Mouse (Mus musculus): ENCODE data around the gene Srprb. TPM values are rescaled to one million over a fixed set of nuclear protein-coding genes. Genes with fewer than 3 reads are reported as not detected.

Gene Srprb
- polyA plus RNA-seq, 1 experiment from 2014 or later = 65.9 TPM

GRCm38 (mm10) chr9:103230151-103230951 is 28.4 kb upstream of the Srprb start, which contains the start of the genes Gm20425 and Trf:
TSS of gene Gm20425 (minus strand) at chr9:103230307.
TSS of gene Trf (minus strand) at chr9:103230444.
- H3K27me3 ChIP-seq = no peaks in the 10 kb centered on the region
- no peak for ATAC-seq (ENCODE audit: insufficient number of reproducible peaks, low FRiP score, low TSS enrichment, low read depth)
- peaks cover 16% of the 10 kb centered on the region; the same call in 1 of the 2 replicates for H3K4me1 ChIP-seq
- H3K4me2 ChIP-seq (replicated peaks) = peak within 1 kb of the TSS; percentile 34
- no peaks in the 10 kb centered on the region for H3K9me3 ChIP-seq (replicated peaks)
- peak within 1 kb of the TSS; percentile 28; the same call in 1 of the 2 replicates for H3K27ac ChIP-seq (replicated peaks)
- no peak within 1 kb of the TSS; the same call in 1 of the 2 replicates for H3K4me3 ChIP-seq (replicated peaks)
- 49% methylated on average over 29 of the region's 29 CpGs for WGBS
- no peaks in the 10 kb centered on the region for H3K36me3 ChIP-seq
- H3K9ac ChIP-seq = no peak within 1 kb of the TSS

- Histone ChIP-seq H3K27ac (replicated peaks) (no peak overlapping the region), H3K4me3 (replicated peaks) (no peak overlapping the region), H3K27me3 (no peaks in the 10 kb centered on the region), H3K4me1 (peaks cover 10% of the 10 kb centered on the region; the same call in 1 of the 2 replicates), H3K9ac (no peak overlapping the region), H3K9me3 (replicated peaks) (no peaks in the 10 kb centered on the region), H3K4me2 (replicated peaks) (no peak overlapping the region), H3K36me3 (no peaks in the 10 kb centered on the region)
- no peak for ATAC-seq (ENCODE audit: insufficient number of reproducible peaks, low FRiP score, low TSS enrichment, low read depth)
- WGBS = 87% methylated on average over 15 of the region's 15 CpGs
These were observed 27.3 kb upstream of the Srprb start for GRCm38 (mm10) chr9:103229037-103229867.

GRCm38 (mm10) chr9:103228370-103229003 is 26.6 kb upstream of the Srprb start:
- no peaks in the 10 kb centered on the region for H3K27me3 ChIP-seq
- no peak for ATAC-seq (ENCODE audit: insufficient number of reproducible peaks, low FRiP score, low TSS enrichment, low read depth)
- no peak overlapping the region for H3K27ac ChIP-seq (replicated peaks)
- 57% methylated on average over 13 of the region's 13 CpGs for WGBS
- H3K4me2 ChIP-seq (replicated peaks) = no peak overlapping the region
- no peak overlapping the region for H3K9ac ChIP-seq
- H3K4me3 ChIP-seq (replicated peaks) = no peak overlapping the region
- H3K4me1 ChIP-seq = peaks cover 9% of the 10 kb centered on the region; the same call in 1 of the 2 replicates
- no peaks in the 10 kb centered on the region for H3K36me3 ChIP-seq
- H3K9me3 ChIP-seq (replicated peaks) = no peaks in the 10 kb centered on the region

GRCm38 (mm10) chr9:103227760-103228159 is 25.8 kb upstream of the Srprb start:
- no peak for ATAC-seq (ENCODE audit: insufficient number of reproducible peaks, low FRiP score, low TSS enrichment, low read depth)
- WGBS = 92% methylated on average over 16 of the region's 16 CpGs
- H3K27ac ChIP-seq (replicated peaks) = no peak overlapping the region

GRCm38 (mm10) chr9:103226806-103227205 is 24.9 kb upstream of the Srprb start:
- Histone ChIP-seq H3K27ac (replicated peaks) (no peak overlapping the region), H3K4me1 (peaks cover 9% of the 10 kb centered on the region; the same call in 1 of the 2 replicates), H3K4me2 (replicated peaks) (no peak overlapping the region), H3K9ac (no peak overlapping the region), H3K4me3 (replicated peaks) (no peak overlapping the region), H3K36me3 (no peaks in the 10 kb centered on the region), H3K27me3 (no peaks in the 10 kb centered on the region), H3K9me3 (replicated peaks) (no peaks in the 10 kb centered on the region)
- no peak for ATAC-seq (ENCODE audit: insufficient number of reproducible peaks, low FRiP score, low TSS enrichment, low read depth)
- 84% methylated on average over 15 of the region's 15 CpGs for WGBS

More at GRCm38 (mm10) chr9:103227760-103228159, 25.8 kb upstream of the Srprb start:
- no peaks in the 10 kb centered on the region for H3K27me3 ChIP-seq
- H3K9ac ChIP-seq = no peak overlapping the region
- H3K4me3 ChIP-seq (replicated peaks) = no peak overlapping the region
- H3K4me2 ChIP-seq (replicated peaks) = no peak overlapping the region
- no peaks in the 10 kb centered on the region for H3K9me3 ChIP-seq (replicated peaks)
- no peaks in the 10 kb centered on the region for H3K36me3 ChIP-seq
- H3K4me1 ChIP-seq = peaks cover 9% of the 10 kb centered on the region; the same call in 1 of the 2 replicates

- Histone ChIP-seq H3K4me3 (replicated peaks) (no peak overlapping the region), H3K27me3 (no peaks in the 10 kb centered on the region), H3K27ac (replicated peaks) (no peak overlapping the region), H3K36me3 (no peaks in the 10 kb centered on the region), H3K4me2 (replicated peaks) (no peak overlapping the region), H3K9ac (no peak overlapping the region), H3K4me1 (peaks cover 7% of the 10 kb centered on the region; the same call in 1 of the 2 replicates), H3K9me3 (replicated peaks) (no peaks in the 10 kb centered on the region)
- ATAC-seq (ENCODE audit: insufficient number of reproducible peaks, low FRiP score, low TSS enrichment, low read depth) = 0 out of 2 replicates have a peak, but pooled peaks have one; percentile 46
- WGBS = 67% methylated on average over 3 of the region's 3 CpGs
These were observed 23.5 kb upstream of the Srprb start for GRCm38 (mm10) chr9:103225464-103225863.

GRCm38 (mm10) chr9:103224721-103225120 is 22.8 kb upstream of the Srprb start:
- no peak overlapping the region for H3K27ac ChIP-seq (replicated peaks)
- no peaks in the 10 kb centered on the region for H3K27me3 ChIP-seq
- WGBS = 93% methylated on average over 7 of the region's 7 CpGs
- H3K4me2 ChIP-seq (replicated peaks) = no peak overlapping the region
- no peak overlapping the region for H3K4me3 ChIP-seq (replicated peaks)
- no peaks in the 10 kb centered on the region for H3K9me3 ChIP-seq (replicated peaks)
- ATAC-seq (ENCODE audit: insufficient number of reproducible peaks, low FRiP score, low TSS enrichment, low read depth) = no peak
- H3K36me3 ChIP-seq = no peaks in the 10 kb centered on the region
- no peak overlapping the region for H3K9ac ChIP-seq
- H3K4me1 ChIP-seq = no peaks in the 10 kb centered on the region

- WGBS = 73% methylated on average over 6 of the region's 6 CpGs
- ATAC-seq (ENCODE audit: insufficient number of reproducible peaks, low FRiP score, low TSS enrichment, low read depth) = no peak
- Histone ChIP-seq H3K27me3 (no peaks in the 10 kb centered on the region), H3K4me1 (no peaks in the 10 kb centered on the region), H3K9ac (no peak overlapping the region), H3K27ac (replicated peaks) (no peak overlapping the region), H3K9me3 (replicated peaks) (no peaks in the 10 kb centered on the region), H3K4me3 (replicated peaks) (no peak overlapping the region), H3K4me2 (replicated peaks) (no peak overlapping the region), H3K36me3 (no peaks in the 10 kb centered on the region)
These were observed 12.3 kb upstream of the Srprb start for GRCm38 (mm10) chr9:103214281-103214680.

- H3K27ac ChIP-seq (replicated peaks) = no peak overlapping the region
- H3K4me1 ChIP-seq = no peaks in the 10 kb centered on the region
- no peaks in the 10 kb centered on the region for H3K9me3 ChIP-seq (replicated peaks)
- ATAC-seq (ENCODE audit: insufficient number of reproducible peaks, low FRiP score, low TSS enrichment, low read depth) = no peak
- no peak overlapping the region for H3K4me2 ChIP-seq (replicated peaks)
- H3K36me3 ChIP-seq = no peaks in the 10 kb centered on the region
- 62% methylated on average over 2 of the region's 2 CpGs for WGBS
- H3K27me3 ChIP-seq = no peaks in the 10 kb centered on the region
- no peak overlapping the region for H3K4me3 ChIP-seq (replicated peaks)
- H3K9ac ChIP-seq = no peak overlapping the region
These were observed 11.7 kb upstream of the Srprb start for GRCm38 (mm10) chr9:103213631-103214030.

- H3K27me3 ChIP-seq = no peaks in the 10 kb centered on the region
- no peak overlapping the region for H3K27ac ChIP-seq (replicated peaks)
- no peak for ATAC-seq (ENCODE audit: insufficient number of reproducible peaks, low FRiP score, low TSS enrichment, low read depth)
- H3K4me2 ChIP-seq (replicated peaks) = peak overlapping the region; percentile 8; the same call in 1 of the 2 replicates
- H3K9ac ChIP-seq = no peak overlapping the region
- H3K4me1 ChIP-seq = peaks cover 4% of the 10 kb centered on the region; the same call in 1 of the 2 replicates
- no peaks in the 10 kb centered on the region for H3K9me3 ChIP-seq (replicated peaks)
- 73% methylated on average over 28 of the region's 28 CpGs for WGBS
- peak overlapping the region; percentile 5 for H3K4me3 ChIP-seq (replicated peaks)
- H3K36me3 ChIP-seq = no peaks in the 10 kb centered on the region
These were observed 10.9 kb upstream of the Srprb start for GRCm38 (mm10) chr9:103212654-103213420.

Measured in embryonic facial prominence, embryonic 15.5 days (tissue).